In the genomic region with DNA sequence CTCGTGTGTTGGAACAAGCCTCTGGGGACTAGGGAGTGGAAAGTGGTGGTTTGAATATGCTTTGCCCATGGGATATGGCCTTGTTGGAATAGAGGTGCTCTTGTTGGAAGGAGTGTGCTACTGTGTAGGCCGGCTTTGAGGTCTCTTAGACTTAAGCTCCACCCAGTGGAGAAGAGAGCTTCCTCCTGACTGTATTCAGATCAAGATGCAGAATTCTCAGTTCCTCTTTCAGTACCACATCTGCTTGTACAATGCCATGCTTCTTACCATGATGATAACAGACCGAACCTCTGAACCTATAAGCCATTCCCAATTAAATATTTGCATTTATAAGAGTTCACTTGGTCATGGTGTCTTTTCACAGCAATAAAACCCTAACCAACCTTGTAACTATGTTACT, we compare ENCODE assay signal across 23 mouse cellular contexts. TPM values are rescaled to one million over a fixed set of nuclear protein-coding genes. Genes with fewer than 3 reads are reported as not detected.
DNase-seq lines count a peak whose midpoint lies in the region; ATAC-seq and TF ChIP-seq lines count a peak whose summit lies in the region.
"Had no signal": no experiment of that assay in that cellular context is flagged by ENCODE, and none has a peak within 500 bp of the region (broad histone marks: within the 10 kb centered on the region; RNA-seq: fewer than 3 reads in every experiment).

No protein-coding gene starts in this region.

- H3K79me2 ChIP-seq in heart, adult 2 months (replicated peaks; ENCODE audit: control insufficient read depth, insufficient read depth, low read length) = no peaks in the 10 kb centered on the region

- no peak overlapping the region for H3K4me3 ChIP-seq in heart, adult 2 months
- H3K4me3 ChIP-seq: heart, embryonic 13.5 days; lung, embryonic 15.5 days; megakaryocyte, embryonic 14.5 days; midbrain, embryonic 15.5 days; neural tube, embryonic 15.5 days had no signal

- TF ChIP-seq POLR2A in heart, adult 2 months (IDR thresholded peaks at IDR 0.05; ENCODE audit: insufficient read depth, low read depth, low read length) = no peak

- ATAC-seq in megakaryocyte progenitor cell, adult 5-6 weeks (replicated peaks; ENCODE audit: poor library complexity) = peak; percentile 96
- ATAC-seq: forebrain, postnatal 0 days; hindbrain, embryonic 16.5 days; intestine, embryonic 16.5 days; midbrain, embryonic 15.5 days had no signal

- no peak for TF ChIP-seq EP300 in heart, adult 2 months (IDR thresholded peaks at IDR 0.05; ENCODE audit: insufficient read depth, low read depth, low read length)

- peak; percentile 15; the same call in 1 of the 2 replicates for TF ChIP-seq CTCF in heart, adult 2 months (IDR thresholded peaks at IDR 0.05)

- intact Hi-C loops in heart, adult 2 months (cut with DNase I) = loop anchor here (5.0 kb wide), 1 partner anchor 45 kb away; a partner anchor contains a TSS
- intact Hi-C loops in heart, postnatal 14 days (cut with DNase I) = no loop called here

- DNase-seq in heart, adult 2 months = no peak
- no peak for DNase-seq in heart, postnatal 14 days
- DNase-seq in spleen, postnatal 36 days (ENCODE audit: low spot score in 2 of 2) = peak; percentile 68 to 74
- no peak for DNase-seq in spleen, adult 12 weeks (ENCODE audit: low spot score)
- no peak for DNase-seq in left cerebral cortex, adult 8-10 months (ENCODE audit: low spot score in 2 of 2)
- DNase-seq in adrenal gland, adult 18-20 months (ENCODE audit: low spot score in 2 of 2) = no peak
- DNase-seq: adrenal gland, adult 8-10 months; cerebellum, adult 11 months; cerebellum, postnatal 10 days; forebrain, postnatal 0 days; heart, adult 11 months; heart, postnatal 36 days; liver; right cerebral cortex, postnatal 14 days; thymus, postnatal 14 days had no signal

- H3K36me3 ChIP-seq in heart, adult 2 months (ENCODE audit: control insufficient read depth, insufficient read depth, low read length) = no peaks in the 10 kb centered on the region

- 88% methylated on average over 3 of the region's 3 CpGs for WGBS in heart, adult 2 months

- no peak overlapping the region for H3K9ac ChIP-seq in heart, adult 2 months (ENCODE audit: low read depth, low read length)
- H3K9ac ChIP-seq: forebrain, postnatal 0 days; heart, embryonic 13.5 days; lung, embryonic 15.5 days; midbrain, embryonic 15.5 days; neural tube, embryonic 15.5 days had no signal

- no peak overlapping the region for H3K27ac ChIP-seq in heart, adult 2 months
- H3K27ac ChIP-seq: heart, embryonic 13.5 days; lung, embryonic 15.5 days; midbrain, embryonic 15.5 days; neural tube, embryonic 15.5 days had no signal

- H3K4me1 ChIP-seq in heart, adult 2 months (ENCODE audit: control insufficient read depth, insufficient read depth, low read length) = no peaks in the 10 kb centered on the region
- H3K4me1 ChIP-seq: heart, embryonic 13.5 days; lung, embryonic 15.5 days; megakaryocyte, embryonic 14.5 days; midbrain, embryonic 15.5 days; neural tube, embryonic 15.5 days had no signal

- H3K27me3 ChIP-seq in heart, adult 2 months (ENCODE audit: control insufficient read depth, insufficient read depth, low read length) = no peaks in the 10 kb centered on the region
- H3K27me3 ChIP-seq: heart, embryonic 13.5 days; lung, embryonic 15.5 days; megakaryocyte, embryonic 14.5 days; midbrain, embryonic 15.5 days; neural tube, embryonic 15.5 days had no signal

RNA-seq across cellular contexts. Expression of a gene that starts 44.7 kb away (rescaled TPM):
- 1 to 10 TPM; 9.5 to 9.6 TPM for total RNA-seq in heart, adult 2 months (2021)
- polyA plus RNA-seq in heart, adult 2 months (2012; rRNA removed) = 10.6 and 17.2 TPM in 2 replicates
- total RNA-seq in heart, postnatal 14 days (2021) = 10 to 100 TPM; 10.2 to 10.3 TPM
- 9.7 and 14.8 TPM in 2 replicates for total RNA-seq in megakaryocyte progenitor cell, adult 5-6 weeks (2015)
- 4.4 and 8.0 TPM in 2 replicates for total RNA-seq in megakaryocyte progenitor cell, adult 5-6 weeks (2017)
- 10 to 100 TPM; 21.1 to 25.5 (median 21.8) TPM for total RNA-seq in left cerebral cortex, adult 8-10 months (2022)
- 10 to 100 TPM; 15.6 to 18.6 TPM for total RNA-seq in adrenal gland, adult 18-20 months (2021)

Comparison
In these comparisons a context has a peak if more than half of its experiments do, and no peak if none do; other contexts are left out.
1. DNase-seq: peak in spleen, postnatal 36 days (2 of 2); none in heart, adult 2 months (0 of 2), heart, postnatal 14 days (0 of 2), spleen, adult 12 weeks (single experiment), left cerebral cortex, adult 8-10 months (0 of 2) and adrenal gland, adult 18-20 months (0 of 2).